Mouse (Mus musculus): ENCODE measurements around the gene Fam131b.

GRCm38 (mm10) chr6:42369870-42370269 lies 45.4 kb upstream of the Fam131b start:
- TF ChIP-seq CTCF (IDR thresholded peaks at IDR 0.05) (no peak), POLR2A (IDR thresholded peaks at IDR 0.05; ENCODE audit: insufficient read depth, low read depth, low read length) (no peak), EP300 (IDR thresholded peaks at IDR 0.05; ENCODE audit: insufficient read depth, low read depth, low read length) (no peak)
